Mouse (Mus musculus) stomach, postnatal 0 days (tissue): Measurements from ENCODE around the gene Gm49342. TPM values are rescaled to one million over a fixed set of nuclear protein-coding genes. Genes with fewer than 3 reads are reported as not detected.
"Not testable (repeated sequence)": the region's sequence is repeated elsewhere in the genome, so short reads cannot be mapped to it uniquely, and the experiment has no call there.

Source experiments
- ATAC-seq: fragments of 200-750 bp; cut with Nextera tagmentation; 2 replicates; pipeline ENCODE4 v1.8.0; 2017; ENCODE audit not compliant: low FRiP score, low TSS enrichment
- DNase-seq: peaks from one replicate; pipeline ENCODE4 v3.0.0-alpha.2; 2016; ENCODE audit warnings: low spot score
- H3K27ac ChIP-seq: fragments of 300-500 bp; sonication (generic); replicated peaks from 2 replicates; pipeline ENCODE4 v1.5.1; 2014; ENCODE audit warnings: mild to moderate bottlenecking, control low read depth
- H3K27me3 ChIP-seq: fragments of 300-500 bp; sonication (generic); 2 replicates; pipeline ENCODE4 v1.6.1; 2014; ENCODE audit warnings: low read length; ENCODE audit not compliant: control insufficient read depth, insufficient read depth
- H3K36me3 ChIP-seq: fragments of 300-500 bp; sonication (generic); 2 replicates; pipeline ENCODE4 v1.6.1; 2014; ENCODE audit warnings: low read length, mixed read lengths; ENCODE audit not compliant: control insufficient read depth, insufficient read depth
- H3K4me1 ChIP-seq: fragments of 300-500 bp; sonication (generic); replicated peaks from 2 replicates; pipeline ENCODE4 v1.6.1; 2014; ENCODE audit warnings: antibody characterized with exemption; ENCODE audit not compliant: control insufficient read depth, insufficient read depth
- H3K4me2 ChIP-seq: fragments of 300-500 bp; sonication (generic); replicated peaks from 2 replicates; pipeline ENCODE4 v1.6.1; 2014; ENCODE audit warnings: low read depth, mild to moderate bottlenecking, control low read depth, moderate library complexity
- H3K4me3 ChIP-seq: fragments of 300-500 bp; sonication (generic); 2 replicates; pipeline ENCODE4 v1.5.1; 2014; ENCODE audit warnings: low read depth, low read length, control low read depth
- H3K9ac ChIP-seq: fragments of 300-500 bp; sonication (generic); 2 replicates; pipeline ENCODE4 v1.6.1; 2014; ENCODE audit warnings: mild to moderate bottlenecking, low read length, control low read depth, mixed read lengths
- H3K9me3 ChIP-seq: fragments of 300-500 bp; sonication (generic); 2 replicates; pipeline ENCODE4 v1.6.1; 2016; ENCODE audit warnings: low read length; ENCODE audit not compliant: control insufficient read depth
- CTCF ChIP-seq: IDR thresholded peaks from 2 replicates; pipeline ENCODE4 v1.5.1; 2016; ENCODE audit warnings: antibody characterized with exemption, low read depth, mild to moderate bottlenecking, moderate library complexity
- EP300 ChIP-seq: optimal IDR thresholded peaks from 2 replicates; pipeline ENCODE3; 2016; ENCODE audit warnings: antibody characterized with exemption
- WGBS: fragments of 180-500 bp; shearing (Covaris S2); extraction: QIAGEN DNeasy Blood & Tissue Kit; methylation state at CpG from one replicate; pipeline ENCODE4 v1.1.7; 2014; 5-methylcytosine and 5-hydroxymethylcytosine counted together
- polyA plus RNA-seq: library from polyadenylated mRNA; unstranded; fragments of >200 nt; fragmentation: Nextera tagmentation; extraction: Ambion mirVana; gene quantifications from 2 replicates; pipeline ENCODE4 v1.2.1, GENCODE M21; 2015

Gm49342 gene
- polyA plus RNA-seq, 1 experiment from 2014 or later: not detected

GRCm38 (mm10) chr14:50975001-50975400 is 30.7 kb downstream of the Gm49342 start:
- Histone ChIP-seq H3K27me3 (no peaks in the 10 kb centered on the region), H3K4me1 (no peaks in the 10 kb centered on the region), H3K36me3 (no peaks in the 10 kb centered on the region), H3K27ac (no peak overlapping the region), H3K9me3 (no peaks in the 10 kb centered on the region), H3K4me2 (no peak overlapping the region), H3K4me3 (no peak overlapping the region), H3K9ac (no peak overlapping the region)
- DNase-seq (no peak), ATAC-seq (no peak)
- WGBS: 62% methylated on average over 5 of the region's 5 CpGs
- TF ChIP-seq CTCF (no peak), EP300 (no peak)

- no peak for DNase-seq
- H3K9me3 ChIP-seq: no peaks in the 10 kb centered on the region
- TF ChIP-seq CTCF: peak; percentile 57
- no peak for TF ChIP-seq EP300
- no peak overlapping the region for H3K4me2 ChIP-seq
- H3K4me3 ChIP-seq: no peak overlapping the region
- no peak for ATAC-seq
- H3K27me3 ChIP-seq: no peaks in the 10 kb centered on the region
- H3K36me3 ChIP-seq: no peaks in the 10 kb centered on the region
- H3K27ac ChIP-seq: no peak overlapping the region
- 23% methylated on average over 9 of the region's 9 CpGs for WGBS
- H3K9ac ChIP-seq: no peak overlapping the region
- H3K4me1 ChIP-seq: no peaks in the 10 kb centered on the region
These were observed 32.4 kb downstream of the Gm49342 start for GRCm38 (mm10) chr14:50976674-50977073.

GRCm38 (mm10) chr14:50978451-50978850 is 34.1 kb downstream of the Gm49342 start:
- H3K4me2 ChIP-seq, DNase-seq, H3K36me3 ChIP-seq, ATAC-seq, H3K27me3 ChIP-seq, H3K9me3 ChIP-seq, H3K4me3 ChIP-seq, H3K9ac ChIP-seq, H3K27ac ChIP-seq, H3K4me1 ChIP-seq: not testable (repeated sequence)
- WGBS: 87% methylated on average over 6 of the region's 6 CpGs

- H3K4me3 ChIP-seq: no peak overlapping the region
- no peak overlapping the region for H3K4me2 ChIP-seq
- no peaks in the 10 kb centered on the region for H3K36me3 ChIP-seq
- no peaks in the 10 kb centered on the region for H3K9me3 ChIP-seq
- ATAC-seq: no peak
- H3K4me1 ChIP-seq: no peaks in the 10 kb centered on the region
- no peak for DNase-seq
- no peak for TF ChIP-seq EP300
- H3K27ac ChIP-seq: no peak overlapping the region
- no peak overlapping the region for H3K9ac ChIP-seq
- H3K27me3 ChIP-seq: no peaks in the 10 kb centered on the region
These were observed 35.3 kb downstream of the Gm49342 start for GRCm38 (mm10) chr14:50979631-50980030.

- no peak for DNase-seq
- H3K27ac ChIP-seq: no peak overlapping the region
- ATAC-seq: no peak
These were observed 36.9 kb downstream of the Gm49342 start for GRCm38 (mm10) chr14:50981207-50981606.

GRCm38 (mm10) chr14:50981837-50982236 is 37.5 kb downstream of the Gm49342 start:
- TF ChIP-seq EP300 (no peak), CTCF (no peak)
- H3K9ac ChIP-seq: no peak overlapping the region
- ATAC-seq: no peak

More at GRCm38 (mm10) chr14:50981207-50981606, 36.9 kb downstream of the Gm49342 start:
- Histone ChIP-seq H3K27me3 (no peaks in the 10 kb centered on the region), H3K9ac (no peak overlapping the region), H3K36me3 (no peaks in the 10 kb centered on the region), H3K4me3 (no peak overlapping the region), H3K4me1 (no peaks in the 10 kb centered on the region), H3K4me2 (no peak overlapping the region), H3K9me3 (no peaks in the 10 kb centered on the region)
- WGBS: 54% methylated on average over 2 of the region's 2 CpGs
- no peak for TF ChIP-seq CTCF
- no peak for TF ChIP-seq EP300

More at GRCm38 (mm10) chr14:50981837-50982236, 37.5 kb downstream of the Gm49342 start:
- Histone ChIP-seq H3K4me2 (no peak overlapping the region), H3K36me3 (no peaks in the 10 kb centered on the region), H3K27ac (no peak overlapping the region), H3K4me3 (no peak overlapping the region), H3K27me3 (no peaks in the 10 kb centered on the region), H3K9me3 (no peaks in the 10 kb centered on the region), H3K4me1 (no peaks in the 10 kb centered on the region)
- no peak for DNase-seq
- 60% methylated on average over 5 of the region's 5 CpGs for WGBS
